Mouse (Mus musculus): ENCODE measurements around the gene Wdr70. TPM values are rescaled to one million over a fixed set of nuclear protein-coding genes. Genes with fewer than 3 reads are reported as not detected.

The Wdr70 gene
- polyA plus RNA-seq, 1 experiment from 2014 or later, result 52.5 TPM

DNA sequence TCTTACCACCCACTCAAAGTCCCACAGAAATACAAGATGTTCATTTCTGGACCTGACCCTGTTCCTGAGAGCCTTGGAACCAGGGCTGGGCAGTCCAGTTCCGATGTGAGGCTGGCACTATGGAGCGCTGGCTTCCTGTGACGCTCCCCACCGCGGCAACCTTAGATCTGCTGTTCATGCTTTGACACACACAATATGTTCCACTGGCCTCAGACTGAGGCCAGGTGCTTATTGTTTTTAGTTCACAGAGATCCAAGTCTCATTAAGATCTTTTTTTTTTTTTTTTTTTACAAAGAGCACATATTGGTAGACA, 209.7 kb downstream of the Wdr70 start:
- Histone ChIP-seq H3K9ac (ENCODE audit: low read length) (no peak overlapping the region), H3K4me3 (ENCODE audit: low read length) (no peak overlapping the region), H3K4me2 (ENCODE audit: low read depth, low read length) (no peak overlapping the region), H3K27me3 (ENCODE audit: control insufficient read depth, insufficient read depth, low read depth, low read length) (no peaks in the 10 kb centered on the region), H3K4me1 (replicated peaks; ENCODE audit: control insufficient read depth, insufficient read depth, low read length) (peaks cover 23% of the 10 kb centered on the region), H3K27ac (ENCODE audit: low read length) (no peak overlapping the region), H3K36me3 (ENCODE audit: control insufficient read depth, insufficient read depth, low read length) (no peaks in the 10 kb centered on the region; the same call in 1 of the 2 replicates), H3K9me3 (ENCODE audit: control insufficient read depth, low read length) (no peaks in the 10 kb centered on the region)
- 87% methylated on average over 5 of the region's 5 CpGs for WGBS
- ATAC-seq (ENCODE audit: low read depth), result no peak

DNA sequence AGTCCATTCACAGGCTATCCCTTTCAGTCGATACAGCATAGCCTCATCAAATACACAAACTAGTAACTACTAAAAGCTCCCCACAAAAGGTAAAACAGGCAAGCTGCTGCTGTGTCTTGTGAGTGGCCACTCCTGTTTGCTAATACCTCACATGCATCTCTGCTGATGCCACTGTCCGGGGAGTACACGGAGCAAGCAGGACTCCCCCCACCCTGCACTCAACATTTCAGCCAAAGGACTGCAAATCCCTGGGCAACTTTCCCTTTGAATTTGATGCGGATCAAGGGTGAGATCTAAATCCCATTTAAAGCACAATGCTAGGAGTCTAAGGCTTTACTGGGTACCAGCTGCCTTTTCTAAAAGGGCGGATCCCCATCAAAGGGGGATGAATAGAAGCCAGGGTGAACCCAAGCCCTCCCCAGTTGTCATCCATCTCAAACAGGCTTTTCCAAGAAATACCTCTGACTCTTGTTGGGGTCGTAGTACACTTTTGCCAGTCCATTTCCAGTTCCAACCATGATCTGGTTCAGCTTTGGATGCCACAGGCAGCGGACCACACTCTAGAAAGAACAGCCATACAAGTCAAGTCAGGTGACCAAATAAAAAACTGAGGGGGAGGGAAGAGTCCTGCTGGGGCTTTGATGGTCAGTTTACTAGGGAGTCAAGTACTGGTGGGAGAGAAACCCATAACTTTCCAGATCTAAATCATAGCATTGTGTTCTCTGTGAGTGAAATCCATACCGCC, 210.2 kb downstream of the Wdr70 start:
- Histone ChIP-seq H3K4me3 (ENCODE audit: low read length) (no peak overlapping the region), H3K4me1 (replicated peaks; ENCODE audit: control insufficient read depth, insufficient read depth, low read length) (peaks cover 23% of the 10 kb centered on the region), H3K9ac (ENCODE audit: low read length) (no peak overlapping the region), H3K9me3 (ENCODE audit: control insufficient read depth, low read length) (no peaks in the 10 kb centered on the region), H3K36me3 (ENCODE audit: control insufficient read depth, insufficient read depth, low read length) (peaks cover 4% of the 10 kb centered on the region; the same call in 1 of the 2 replicates), H3K27me3 (ENCODE audit: control insufficient read depth, insufficient read depth, low read depth, low read length) (no peaks in the 10 kb centered on the region), H3K4me2 (ENCODE audit: low read depth, low read length) (no peak overlapping the region), H3K27ac (ENCODE audit: low read length) (no peak overlapping the region)
- WGBS, result 94% methylated on average over 8 of the region's 8 CpGs
- ATAC-seq (ENCODE audit: low read depth), result no peak

DNA sequence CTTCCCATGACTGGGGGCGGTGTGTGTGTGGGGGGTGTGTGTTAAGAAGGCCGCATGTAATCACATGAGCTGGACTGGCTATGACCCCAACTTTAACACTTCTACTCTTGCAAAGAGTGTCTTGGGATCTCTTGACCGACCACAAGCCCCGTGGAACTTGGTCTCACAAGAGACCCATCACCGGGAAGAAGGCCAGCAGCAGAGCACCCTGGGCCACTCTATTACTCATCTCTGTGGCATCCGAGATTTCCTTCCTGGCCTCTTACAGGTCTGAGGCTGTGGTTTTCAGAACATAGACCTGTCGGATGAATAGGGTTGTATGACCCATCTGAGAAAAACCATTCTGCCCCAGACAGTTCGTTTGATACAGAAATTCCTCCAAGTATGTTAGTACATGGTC, 212.4 kb downstream of the Wdr70 start:
- H3K9ac ChIP-seq (ENCODE audit: low read length), result no peak overlapping the region
- no peak overlapping the region for H3K4me2 ChIP-seq (ENCODE audit: low read depth, low read length)
- no peaks in the 10 kb centered on the region for H3K9me3 ChIP-seq (ENCODE audit: control insufficient read depth, low read length)
- peaks cover 14% of the 10 kb centered on the region for H3K4me1 ChIP-seq (replicated peaks; ENCODE audit: control insufficient read depth, insufficient read depth, low read length)
- no peak for ATAC-seq (ENCODE audit: low read depth)
- H3K36me3 ChIP-seq (ENCODE audit: control insufficient read depth, insufficient read depth, low read length), result peaks cover 4% of the 10 kb centered on the region; the same call in 1 of the 2 replicates
- H3K27ac ChIP-seq (ENCODE audit: low read length), result no peak overlapping the region
- whole genome bisulfite sequencing, result 81% methylated on average over 8 of the region's 8 CpGs
- H3K27me3 ChIP-seq (ENCODE audit: control insufficient read depth, insufficient read depth, low read depth, low read length), result no peaks in the 10 kb centered on the region
- no peak overlapping the region for H3K4me3 ChIP-seq (ENCODE audit: low read length)

DNA sequence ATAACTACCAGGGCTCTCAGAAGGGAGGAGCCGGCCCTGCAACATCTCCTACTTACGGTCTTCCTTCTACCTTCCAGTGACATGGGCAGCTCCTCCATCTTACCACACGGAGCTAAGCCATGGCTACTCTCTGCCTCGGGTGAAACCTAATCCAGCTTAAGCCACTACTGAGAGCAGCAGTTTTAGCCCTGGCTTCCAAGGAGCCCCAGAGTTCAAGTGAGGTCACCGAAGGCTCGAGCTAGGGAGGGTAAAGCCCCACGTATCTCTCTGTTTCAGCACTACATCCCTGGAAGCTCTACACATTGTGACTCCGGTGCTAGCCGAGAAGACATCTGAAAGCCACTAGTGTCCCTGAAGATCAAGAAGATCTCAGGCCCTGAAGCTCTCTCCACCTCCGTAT, 213.9 kb downstream of the Wdr70 start:
- no peaks in the 10 kb centered on the region for H3K9me3 ChIP-seq (ENCODE audit: control insufficient read depth, low read length)
- H3K4me3 ChIP-seq (ENCODE audit: low read length), result no peak overlapping the region
- H3K4me1 ChIP-seq (replicated peaks; ENCODE audit: control insufficient read depth, insufficient read depth, low read length), result peaks cover 4% of the 10 kb centered on the region; the same call in 1 of the 2 replicates
- H3K27me3 ChIP-seq (ENCODE audit: control insufficient read depth, insufficient read depth, low read depth, low read length), result no peaks in the 10 kb centered on the region
- no peak overlapping the region for H3K4me2 ChIP-seq (ENCODE audit: low read depth, low read length)
- WGBS, result 61% methylated on average over 10 of the region's 10 CpGs
- peaks cover 4% of the 10 kb centered on the region; the same call in 1 of the 2 replicates for H3K36me3 ChIP-seq (ENCODE audit: control insufficient read depth, insufficient read depth, low read length)
- H3K9ac ChIP-seq (ENCODE audit: low read length), result no peak overlapping the region
- H3K27ac ChIP-seq (ENCODE audit: low read length), result no peak overlapping the region
- ATAC-seq (ENCODE audit: low read depth), result no peak

DNA sequence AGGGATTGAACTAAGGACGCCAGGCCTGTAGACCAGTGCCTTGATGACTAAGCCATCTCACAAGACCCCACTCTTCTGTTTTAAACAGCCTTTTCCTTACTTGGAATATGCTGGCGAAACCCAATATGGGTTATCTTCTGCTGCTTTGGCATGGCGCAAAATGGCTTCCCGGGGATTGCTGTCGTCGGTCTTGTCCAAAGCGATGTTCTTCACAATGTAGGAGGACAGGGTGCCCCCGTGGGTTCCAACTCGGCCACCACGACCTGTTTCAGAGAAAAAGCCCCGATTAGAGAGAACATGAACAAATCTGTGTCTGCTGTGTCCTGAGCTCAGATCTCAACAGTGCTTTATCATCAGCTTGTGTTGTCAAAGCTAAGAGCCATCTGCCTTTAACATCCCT, 214.8 kb downstream of the Wdr70 start:
- Histone ChIP-seq H3K27ac (ENCODE audit: low read length) (no peak overlapping the region), H3K4me2 (ENCODE audit: low read depth, low read length) (no peak overlapping the region), H3K9ac (ENCODE audit: low read length) (no peak overlapping the region), H3K4me1 (replicated peaks; ENCODE audit: control insufficient read depth, insufficient read depth, low read length) (no peaks in the 10 kb centered on the region), H3K36me3 (ENCODE audit: control insufficient read depth, insufficient read depth, low read length) (peaks cover 4% of the 10 kb centered on the region; the same call in 1 of the 2 replicates), H3K9me3 (ENCODE audit: control insufficient read depth, low read length) (no peaks in the 10 kb centered on the region), H3K27me3 (ENCODE audit: control insufficient read depth, insufficient read depth, low read depth, low read length) (no peaks in the 10 kb centered on the region), H3K4me3 (ENCODE audit: low read length) (no peak overlapping the region)
- WGBS, result 90% methylated on average over 11 of the region's 11 CpGs
- ATAC-seq (ENCODE audit: low read depth), result no peak

DNA sequence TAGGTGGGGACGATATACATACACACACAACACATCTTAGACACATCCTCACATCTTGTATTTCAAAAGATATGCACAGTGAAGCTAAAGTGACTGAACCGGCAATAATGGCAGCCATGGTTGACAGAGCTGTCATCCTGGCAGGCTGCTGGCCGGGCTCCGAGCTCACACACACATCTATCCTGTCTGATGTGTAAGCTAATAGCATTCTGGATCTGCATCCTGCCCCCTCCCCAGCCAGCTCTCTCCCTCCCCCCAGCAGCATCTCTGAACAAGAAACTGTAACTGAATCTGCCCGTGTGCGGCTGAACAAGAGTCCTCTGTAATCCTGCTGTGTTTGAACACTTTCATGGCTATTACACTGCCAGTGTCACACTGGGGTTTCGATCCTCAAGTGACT, 219.1 kb downstream of the Wdr70 start:
- WGBS, result 57% methylated on average over 7 of the region's 7 CpGs
- no peaks in the 10 kb centered on the region for H3K9me3 ChIP-seq (ENCODE audit: control insufficient read depth, low read length)

DNA sequence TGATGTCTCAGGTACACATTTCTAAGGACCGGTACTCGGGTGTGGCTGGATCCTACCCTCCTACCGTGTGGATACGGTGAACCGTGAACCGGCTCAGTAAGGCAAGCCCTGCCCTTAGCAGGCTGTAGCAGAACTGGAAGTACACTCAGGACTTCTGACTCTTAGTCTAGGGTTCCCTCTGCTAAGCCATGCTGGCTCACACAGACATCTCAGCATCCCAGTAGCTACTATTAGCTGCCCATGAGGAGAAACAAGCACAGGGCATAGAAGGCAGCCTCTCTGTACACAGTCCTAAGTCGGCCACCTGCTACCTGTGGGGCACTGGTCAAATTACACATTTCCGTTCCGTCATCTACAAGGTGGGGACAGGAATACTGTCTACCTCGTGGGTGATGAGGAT, 220.1 kb downstream of the Wdr70 start:
- Histone ChIP-seq H3K9ac (ENCODE audit: low read length) (no peak overlapping the region), H3K36me3 (ENCODE audit: control insufficient read depth, insufficient read depth, low read length) (no peaks in the 10 kb centered on the region; the same call in 1 of the 2 replicates), H3K4me3 (ENCODE audit: low read length) (no peak overlapping the region), H3K27me3 (ENCODE audit: control insufficient read depth, insufficient read depth, low read depth, low read length) (no peaks in the 10 kb centered on the region), H3K4me2 (ENCODE audit: low read depth, low read length) (no peak overlapping the region), H3K4me1 (replicated peaks; ENCODE audit: control insufficient read depth, insufficient read depth, low read length) (no peaks in the 10 kb centered on the region), H3K27ac (ENCODE audit: low read length) (no peak overlapping the region), H3K9me3 (ENCODE audit: control insufficient read depth, low read length) (no peaks in the 10 kb centered on the region)
- 72% methylated on average over 10 of the region's 10 CpGs for WGBS
- no peak for ATAC-seq (ENCODE audit: low read depth)

More for the DNA sequence above, 219.1 kb downstream of the Wdr70 start:
- ATAC-seq (ENCODE audit: low read depth), result no peak
- H3K27me3 ChIP-seq (ENCODE audit: control insufficient read depth, insufficient read depth, low read depth, low read length), result no peaks in the 10 kb centered on the region
- H3K9ac ChIP-seq (ENCODE audit: low read length), result no peak overlapping the region
- H3K4me2 ChIP-seq (ENCODE audit: low read depth, low read length), result no peak overlapping the region
- H3K4me1 ChIP-seq (replicated peaks; ENCODE audit: control insufficient read depth, insufficient read depth, low read length), result no peaks in the 10 kb centered on the region
- no peak overlapping the region for H3K27ac ChIP-seq (ENCODE audit: low read length)
- peaks cover 4% of the 10 kb centered on the region; the same call in 1 of the 2 replicates for H3K36me3 ChIP-seq (ENCODE audit: control insufficient read depth, insufficient read depth, low read length)
- no peak overlapping the region for H3K4me3 ChIP-seq (ENCODE audit: low read length)

DNA sequence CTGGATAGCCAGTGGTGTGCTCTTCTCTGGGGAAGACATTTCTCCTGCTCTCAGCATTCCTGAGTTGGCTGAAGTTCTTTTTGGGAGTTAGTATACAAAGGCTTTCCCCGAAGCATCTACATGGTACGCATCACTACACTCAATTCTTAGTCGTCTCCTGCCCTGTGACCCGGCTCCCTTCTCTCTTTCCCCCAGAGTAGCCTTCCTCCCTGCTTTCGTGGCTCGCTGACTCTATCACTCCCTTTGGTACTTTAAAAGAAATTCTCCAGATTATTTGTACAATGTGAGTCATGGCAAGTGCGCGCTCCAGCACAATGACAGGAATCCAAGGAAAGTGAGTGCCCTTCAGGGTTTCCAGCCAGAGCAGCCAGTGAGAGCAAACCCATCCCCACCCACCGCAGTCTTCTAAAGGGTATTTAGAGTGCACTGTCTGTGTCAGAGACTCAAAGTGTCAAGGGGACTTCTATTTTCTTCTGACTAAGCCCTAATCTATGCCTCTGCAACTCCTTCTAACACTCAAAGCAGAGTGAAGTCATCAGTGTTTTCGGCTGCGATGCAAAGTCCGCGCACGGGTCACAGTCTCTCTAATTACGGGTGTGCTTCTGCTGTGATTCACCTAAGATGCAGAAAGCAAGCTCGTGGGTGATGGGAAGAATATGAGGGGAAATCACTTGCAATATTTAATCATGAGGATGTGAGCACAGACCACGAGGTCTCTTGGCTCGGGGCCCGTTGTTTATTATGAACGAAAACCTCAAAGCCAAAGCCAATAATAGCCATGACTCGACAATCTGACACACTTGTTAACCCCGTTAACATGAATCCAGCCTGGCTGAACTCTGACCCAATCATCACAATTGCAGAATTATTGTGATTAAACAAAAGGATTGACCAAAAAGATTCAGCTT, 221.2 kb downstream of the Wdr70 start:
- Histone ChIP-seq H3K4me2 (ENCODE audit: low read depth, low read length) (no peak overlapping the region), H3K9me3 (ENCODE audit: control insufficient read depth, low read length) (no peaks in the 10 kb centered on the region)

DNA sequence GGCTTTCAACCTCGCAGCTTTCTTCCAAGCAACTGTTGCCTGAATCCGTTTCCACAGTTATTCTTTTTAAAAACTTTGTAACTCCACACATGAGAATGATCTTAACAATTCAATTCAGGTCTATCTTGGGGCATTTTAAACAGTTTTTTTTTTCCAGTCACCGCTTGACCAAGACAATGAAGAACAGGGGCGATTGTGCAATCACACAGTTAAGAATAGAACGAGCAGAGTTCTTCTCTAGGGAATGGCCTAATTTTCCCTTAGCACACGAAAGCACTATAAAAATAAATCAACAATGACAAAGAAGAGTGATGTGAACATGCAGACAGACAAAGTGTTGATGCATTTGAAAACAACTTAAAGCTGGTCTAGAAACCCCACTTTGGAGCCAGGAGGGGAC, 223.1 kb downstream of the Wdr70 start:
- Histone ChIP-seq H3K4me3 (ENCODE audit: low read length) (no peak overlapping the region), H3K4me2 (ENCODE audit: low read depth, low read length) (no peak overlapping the region), H3K36me3 (ENCODE audit: control insufficient read depth, insufficient read depth, low read length) (no peaks in the 10 kb centered on the region), H3K27ac (ENCODE audit: low read length) (no peak overlapping the region), H3K4me1 (replicated peaks; ENCODE audit: control insufficient read depth, insufficient read depth, low read length) (no peaks in the 10 kb centered on the region), H3K9ac (ENCODE audit: low read length) (no peak overlapping the region), H3K9me3 (ENCODE audit: control insufficient read depth, low read length) (no peaks in the 10 kb centered on the region), H3K27me3 (ENCODE audit: control insufficient read depth, insufficient read depth, low read depth, low read length) (no peaks in the 10 kb centered on the region)
- 65% methylated on average over 6 of the region's 6 CpGs for whole genome bisulfite sequencing
- ATAC-seq (ENCODE audit: low read depth), result no peak

More for the DNA sequence above, 221.2 kb downstream of the Wdr70 start:
- H3K9ac ChIP-seq (ENCODE audit: low read length), result no peak overlapping the region
- ATAC-seq (ENCODE audit: low read depth), result no peak
- no peaks in the 10 kb centered on the region for H3K4me1 ChIP-seq (replicated peaks; ENCODE audit: control insufficient read depth, insufficient read depth, low read length)
- H3K27me3 ChIP-seq (ENCODE audit: control insufficient read depth, insufficient read depth, low read depth, low read length), result no peaks in the 10 kb centered on the region
- H3K4me3 ChIP-seq (ENCODE audit: low read length), result no peak overlapping the region
- no peak overlapping the region for H3K27ac ChIP-seq (ENCODE audit: low read length)
- H3K36me3 ChIP-seq (ENCODE audit: control insufficient read depth, insufficient read depth, low read length), result no peaks in the 10 kb centered on the region
- WGBS, result 61% methylated on average over 22 of the region's 22 CpGs
